Mouse (Mus musculus) brain, embryonic 14.5 days (tissue): ENCODE measurements around the gene Zmynd8. TPM values are rescaled to one million over a fixed set of nuclear protein-coding genes. Genes with fewer than 3 reads are reported as not detected.

ENCODE experiments used
- DNase-seq: peaks from one replicate; pipeline ENCODE4 v3.0.0-alpha.2; 2011; ENCODE audit warnings: low read depth
- CTCF ChIP-seq: fragments of 200-500 bp; IDR thresholded peaks from 2 replicates; pipeline ENCODE4 v1.5.1; 2012; ENCODE audit warnings: inconsistent platforms, mild to moderate bottlenecking, moderate library complexity, borderline replicate concordance; ENCODE audit not compliant: insufficient read depth, insufficient read length; ENCODE audit errors: extremely low read depth
- POLR2A ChIP-seq: fragments of 200-500 bp; IDR thresholded peaks from 2 replicates; pipeline ENCODE4 v1.6.1; 2012; ENCODE audit warnings: mild to moderate bottlenecking, inconsistent platforms, borderline replicate concordance; ENCODE audit not compliant: poor library complexity, insufficient read depth, insufficient read length, severe bottlenecking; ENCODE audit errors: extremely low read depth
- polyA plus RNA-seq: library from polyadenylated mRNA; depleted of rRNA; stranded (reverse); fragments of >200 nt; gene quantifications from 2 replicates; pipeline ENCODE4 v1.2.3, GENCODE M21; 2012

The Zmynd8 gene
- polyA plus RNA-seq, 1 experiment = 75.8 TPM

- no peak for DNase-seq
- no peak for TF ChIP-seq POLR2A
- no peak for TF ChIP-seq CTCF
These were observed 57.0 kb downstream of the Zmynd8 start for GRCm38 (mm10) chr2:165841805-165842204.

- TF ChIP-seq POLR2A (no peak), CTCF (no peak)
- DNase-seq = no peak
These were observed 58.0 kb downstream of the Zmynd8 start for GRCm38 (mm10) chr2:165840852-165841251.

DNA sequence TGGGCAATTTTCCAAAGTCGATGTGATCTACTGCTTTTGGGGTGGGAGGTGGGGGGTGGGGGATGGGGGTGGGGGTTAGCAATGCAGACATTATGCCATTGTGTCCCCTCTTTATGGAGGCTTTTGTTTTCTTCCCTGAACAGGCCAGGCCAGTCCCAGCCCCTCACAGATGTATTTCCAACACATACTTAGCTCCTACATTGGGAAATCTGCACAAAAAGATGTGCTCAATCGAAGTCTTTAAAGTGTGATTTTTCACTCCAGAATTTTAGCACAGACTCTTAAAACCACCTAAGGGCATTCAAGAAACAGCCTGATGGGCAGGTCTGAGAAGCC, 59.5 kb downstream of the Zmynd8 start:
- DNase-seq = no peak
- no peak for TF ChIP-seq POLR2A
- no peak for TF ChIP-seq CTCF

GRCm38 (mm10) chr2:165838606-165839316, 60.1 kb downstream of the Zmynd8 start:
- TF ChIP-seq CTCF (no peak), POLR2A (no peak)
- DNase-seq = peak; percentile 79

DNA sequence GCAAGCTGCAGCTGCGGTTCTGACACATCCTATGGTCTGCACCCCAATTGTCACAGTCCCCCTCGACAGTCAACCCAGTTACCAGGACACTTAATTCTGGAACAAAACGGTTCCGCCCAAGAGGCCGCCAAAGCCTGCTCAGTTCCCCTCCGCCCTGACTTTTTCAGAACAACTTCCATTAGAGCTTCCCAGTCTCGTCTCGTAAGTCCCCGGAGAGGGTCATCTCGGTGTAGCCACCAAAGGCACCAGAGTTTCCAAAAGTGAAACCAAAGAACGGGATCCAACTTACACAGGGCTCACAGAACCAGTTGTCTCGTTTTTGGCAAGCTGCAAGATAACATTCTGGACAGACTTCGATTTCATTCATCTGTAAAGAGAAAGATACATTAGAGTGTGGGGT, 64.2 kb downstream of the Zmynd8 start:
- TF ChIP-seq POLR2A = no peak
- no peak for TF ChIP-seq CTCF
- no peak for DNase-seq

GRCm38 (mm10) chr2:165833468-165833867, 65.3 kb downstream of the Zmynd8 start:
- DNase-seq = peak; percentile 50
- TF ChIP-seq CTCF = no peak

DNA sequence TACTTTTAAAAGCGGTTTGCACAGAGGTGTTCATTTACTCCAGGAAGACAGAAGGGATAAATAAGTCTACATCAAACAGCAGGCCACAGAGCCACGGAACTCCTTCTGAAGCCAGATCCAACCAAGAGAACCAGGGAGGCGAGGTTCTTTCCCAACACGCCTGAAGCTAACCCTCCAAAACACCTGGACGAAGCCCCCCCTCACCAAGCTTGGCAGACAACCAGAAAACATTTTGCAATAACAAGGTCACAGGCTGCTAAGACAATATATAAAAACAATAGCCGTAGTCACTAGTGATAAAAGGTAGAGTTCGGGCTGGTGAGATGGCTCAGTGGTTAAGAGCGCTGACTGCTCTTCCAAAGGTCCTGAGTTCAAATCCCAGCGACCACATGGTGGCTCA, 66.1 kb downstream of the Zmynd8 start:
- DNase-seq = no peak
- TF ChIP-seq POLR2A (no peak), CTCF (no peak)

- peak; percentile 58 for DNase-seq
- no peak for TF ChIP-seq CTCF
- no peak for TF ChIP-seq POLR2A
These were observed 66.5 kb downstream of the Zmynd8 start for GRCm38 (mm10) chr2:165832295-165832694.

- no peak for DNase-seq
- TF ChIP-seq CTCF = no peak
- TF ChIP-seq POLR2A = no peak
These were observed 67.1 kb downstream of the Zmynd8 start for GRCm38 (mm10) chr2:165831637-165832289.

GRCm38 (mm10) chr2:165828770-165829169, 70.0 kb downstream of the Zmynd8 start:
- TF ChIP-seq POLR2A (no peak), CTCF (no peak)
- DNase-seq = peak; percentile 85

- peak; percentile 62 for DNase-seq
- TF ChIP-seq POLR2A (no peak), CTCF (peak; percentile 76)
These were observed 72.7 kb downstream of the Zmynd8 start for GRCm38 (mm10) chr2:165825964-165826712.
